Mouse (Mus musculus) bone marrow, adult 2 months (tissue): ENCODE measurements around the gene Olfr750. TPM values are rescaled to one million over a fixed set of nuclear protein-coding genes. Genes with fewer than 3 reads are reported as not detected.
A peak's percentile ranks its signal among the peaks of the same experiment; 100 is the strongest.
"Not testable (repeated sequence)": the region's sequence is repeated elsewhere in the genome, so short reads cannot be mapped to it uniquely, and the experiment has no call there.

Source experiments
- H3K27ac ChIP-seq: fragments of 200-500 bp; 2 replicates; pipeline ENCODE4 v1.5.1; 2012; ENCODE audit warnings: low read depth, mild to moderate bottlenecking, control low read depth, inconsistent platforms, low read length; ENCODE audit not compliant: control insufficient read depth, poor library complexity, insufficient read depth
- H3K4me1 ChIP-seq: fragments of 200-500 bp; 2 replicates; pipeline ENCODE4 v1.6.1; 2011; ENCODE audit warnings: low read length; ENCODE audit not compliant: control insufficient read depth, insufficient read depth
- H3K4me3 ChIP-seq: fragments of 200-500 bp; replicated peaks from 2 replicates; pipeline ENCODE3; 2011; ENCODE audit warnings: mild to moderate bottlenecking, low read depth, low read length, control low read depth; ENCODE audit not compliant: control insufficient read depth
- CTCF ChIP-seq: fragments of 200-500 bp; IDR thresholded peaks from 2 replicates; pipeline ENCODE4 v1.5.1; 2011; ENCODE audit warnings: low read length, control low read depth; ENCODE audit not compliant: control insufficient read depth, insufficient read depth
- POLR2A ChIP-seq: fragments of 200-500 bp; IDR thresholded peaks from 2 replicates; pipeline ENCODE4 v1.6.1; 2011; ENCODE audit warnings: low read depth, mild to moderate bottlenecking, control low read depth, low read length, borderline replicate concordance; ENCODE audit not compliant: control insufficient read depth
- WGBS: fragments of 180-500 bp; shearing (Covaris S2); methylation state at CpG from one replicate; pipeline ENCODE4 v1.1.7; 2018; 5-methylcytosine and 5-hydroxymethylcytosine counted together
- polyA plus RNA-seq: library from polyadenylated mRNA; stranded (reverse); fragments of >200 nt; gene quantifications from 2 replicates; pipeline ENCODE4 v1.2.4, GENCODE M21; 2011; ENCODE audit warnings: low replicate concordance; ENCODE audit not compliant: missing spikeins, insufficient read depth, insufficient read length

Gene Olfr750
- polyA plus RNA-seq, 1 experiment = not detected

- TF ChIP-seq CTCF = peak; percentile 50
- not testable (repeated sequence) for H3K27ac ChIP-seq, H3K4me1 ChIP-seq, H3K4me3 ChIP-seq
- 5% methylated on average over 1 of the region's 1 CpGs for WGBS
Observed at GRCm38 (mm10) chr14:51098300-51098699, 24.1 kb upstream of the Olfr750 start.

DNA sequence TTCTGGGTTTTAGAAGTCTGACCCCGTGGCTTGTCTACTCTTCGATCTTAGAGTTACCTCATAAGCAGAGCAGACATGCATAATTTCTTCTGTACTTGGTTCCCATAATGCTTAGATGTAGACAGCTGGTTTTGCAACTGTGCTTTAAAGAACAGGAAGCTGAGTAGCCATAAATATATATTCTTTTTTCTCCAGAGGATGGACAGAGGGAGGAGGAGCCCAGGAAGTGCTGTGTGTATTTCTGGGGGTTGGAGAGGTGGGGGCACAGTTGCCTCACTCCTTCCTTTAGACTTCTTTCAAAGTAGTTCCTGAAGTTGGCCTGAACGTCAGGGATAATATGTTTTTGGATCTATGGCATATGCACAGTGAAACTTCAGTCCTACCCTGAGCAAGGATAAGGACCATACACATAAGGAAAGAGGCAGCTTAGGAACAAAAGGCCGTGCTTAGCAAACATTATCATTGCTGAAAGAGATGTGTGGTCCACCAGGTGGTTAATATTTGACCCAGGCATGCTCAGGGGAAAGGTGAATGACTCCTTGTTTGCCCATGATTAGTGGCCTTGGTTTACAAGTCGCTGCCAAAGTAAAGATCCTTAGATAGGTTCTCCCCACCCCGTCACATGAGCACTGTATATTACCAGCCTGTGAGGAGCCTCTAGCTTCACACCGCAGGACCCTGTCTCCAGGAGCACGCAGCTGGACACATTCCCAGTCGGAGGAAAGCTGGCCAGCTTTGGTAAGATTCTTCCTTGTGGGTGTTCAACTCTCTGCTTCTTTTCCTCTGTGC lies 21.7 kb upstream of the Olfr750 start:
- no peak for TF ChIP-seq POLR2A
- Histone ChIP-seq H3K4me3 (no peak overlapping the region), H3K27ac (no peak overlapping the region), H3K4me1 (peaks cover 3% of the 10 kb centered on the region; the same call in 1 of the 2 replicates)
- 36% methylated on average over 9 of the region's 9 CpGs for WGBS

DNA sequence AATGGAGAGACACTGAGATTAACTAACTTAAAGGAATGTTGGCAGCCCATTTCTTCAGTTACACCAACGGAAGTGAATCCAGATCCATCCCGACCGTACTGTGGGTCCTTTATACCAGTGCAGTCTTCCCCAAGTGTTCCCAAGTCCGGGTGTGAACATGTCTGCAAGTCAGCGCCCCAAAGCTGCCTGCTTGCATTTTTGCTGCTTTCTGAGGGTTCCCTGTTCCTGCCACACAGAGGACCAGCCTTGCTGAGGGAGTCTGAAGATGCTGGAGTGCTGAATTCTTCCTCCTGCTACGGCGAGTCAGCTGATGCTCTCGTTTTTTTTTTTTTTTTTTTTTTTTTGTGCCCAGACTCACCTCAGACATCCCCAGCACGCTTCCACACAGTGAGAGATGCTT lies 20.7 kb upstream of the Olfr750 start:
- H3K4me1 ChIP-seq = peaks cover 3% of the 10 kb centered on the region; the same call in 1 of the 2 replicates
- WGBS = 66% methylated on average over 8 of the region's 9 CpGs
- H3K27ac ChIP-seq = no peak overlapping the region
- TF ChIP-seq POLR2A = no peak
- TF ChIP-seq CTCF = no peak
- no peak overlapping the region for H3K4me3 ChIP-seq

DNA sequence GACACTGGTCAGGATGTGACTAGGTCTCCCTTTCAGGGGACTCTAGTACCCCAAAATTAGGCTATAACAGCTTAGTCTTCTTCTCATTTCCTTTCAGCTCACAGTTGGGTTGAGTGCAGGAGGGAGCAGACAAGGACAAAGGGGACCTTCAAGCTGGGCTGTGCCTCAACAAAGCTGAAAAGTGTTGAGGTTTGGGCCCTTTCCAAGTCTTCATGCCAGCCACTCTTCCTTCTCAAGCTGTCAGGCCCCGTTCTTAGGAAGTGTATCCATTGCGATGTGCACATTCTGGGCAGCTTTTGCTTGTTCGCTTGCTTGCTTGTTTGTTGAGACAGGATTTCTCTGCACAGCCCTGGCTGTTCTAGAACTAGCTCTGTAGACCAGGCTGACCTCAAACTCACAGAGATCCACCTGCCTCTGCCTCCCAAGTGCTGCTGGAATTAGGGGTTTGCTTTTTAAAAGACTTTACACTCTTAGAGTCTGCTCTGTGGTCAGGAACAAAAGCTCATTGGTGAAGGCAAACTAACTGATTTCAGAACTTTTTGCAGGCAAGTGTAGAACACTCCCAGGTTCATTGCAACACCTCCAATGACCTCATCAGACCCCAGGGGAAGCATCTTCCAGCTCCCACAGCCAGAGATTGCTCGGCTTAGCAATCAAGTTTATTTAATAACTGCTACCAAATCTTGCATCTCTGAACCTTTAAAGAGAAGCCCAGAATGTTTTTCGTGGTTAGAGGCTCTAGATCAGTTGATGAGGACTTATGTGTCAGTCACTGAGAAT lies 20.1 kb upstream of the Olfr750 start:
- peaks cover 3% of the 10 kb centered on the region; the same call in 1 of the 2 replicates for H3K4me1 ChIP-seq
- 19% methylated on average over 5 of the region's 5 CpGs for WGBS
- H3K27ac ChIP-seq = peak overlapping the region; percentile 42; the same call in 1 of the 2 replicates
- TF ChIP-seq CTCF (no peak), POLR2A (no peak)
- no peak overlapping the region for H3K4me3 ChIP-seq

DNA sequence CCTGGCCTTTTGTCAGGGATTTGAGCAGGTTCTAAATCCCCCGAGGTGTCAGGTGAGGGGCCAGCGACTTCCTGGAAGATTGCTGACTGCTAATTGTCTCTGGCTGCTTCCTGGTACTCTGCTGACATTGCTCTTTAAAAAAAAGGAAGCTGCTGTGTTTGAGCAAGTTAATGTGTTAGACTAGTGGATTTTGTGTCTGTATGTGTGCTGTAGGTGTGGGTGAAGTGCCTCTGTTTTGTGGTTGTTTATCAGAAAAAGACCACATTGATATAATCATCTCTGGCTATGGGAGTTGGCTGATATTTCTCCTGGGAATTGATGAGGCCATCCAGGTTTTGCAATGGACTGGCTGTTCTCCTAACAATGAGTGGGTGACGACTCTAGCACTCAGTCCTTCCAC lies 19.3 kb upstream of the Olfr750 start:
- H3K4me1 ChIP-seq = peaks cover 3% of the 10 kb centered on the region; the same call in 1 of the 2 replicates
- WGBS = 11% methylated on average over 3 of the region's 3 CpGs
- H3K4me3 ChIP-seq = no peak overlapping the region
- TF ChIP-seq POLR2A = no peak
- TF ChIP-seq CTCF = no peak
- H3K27ac ChIP-seq = no peak overlapping the region

- no peak overlapping the region for H3K4me3 ChIP-seq
- no peak overlapping the region for H3K27ac ChIP-seq
- TF ChIP-seq POLR2A = no peak
- TF ChIP-seq CTCF = no peak
- H3K4me1 ChIP-seq = peaks cover 3% of the 10 kb centered on the region; the same call in 1 of the 2 replicates
- WGBS = 37% methylated on average over 8 of the region's 8 CpGs
Observed at GRCm38 (mm10) chr14:51092073-51092620, 17.9 kb upstream of the Olfr750 start.

DNA sequence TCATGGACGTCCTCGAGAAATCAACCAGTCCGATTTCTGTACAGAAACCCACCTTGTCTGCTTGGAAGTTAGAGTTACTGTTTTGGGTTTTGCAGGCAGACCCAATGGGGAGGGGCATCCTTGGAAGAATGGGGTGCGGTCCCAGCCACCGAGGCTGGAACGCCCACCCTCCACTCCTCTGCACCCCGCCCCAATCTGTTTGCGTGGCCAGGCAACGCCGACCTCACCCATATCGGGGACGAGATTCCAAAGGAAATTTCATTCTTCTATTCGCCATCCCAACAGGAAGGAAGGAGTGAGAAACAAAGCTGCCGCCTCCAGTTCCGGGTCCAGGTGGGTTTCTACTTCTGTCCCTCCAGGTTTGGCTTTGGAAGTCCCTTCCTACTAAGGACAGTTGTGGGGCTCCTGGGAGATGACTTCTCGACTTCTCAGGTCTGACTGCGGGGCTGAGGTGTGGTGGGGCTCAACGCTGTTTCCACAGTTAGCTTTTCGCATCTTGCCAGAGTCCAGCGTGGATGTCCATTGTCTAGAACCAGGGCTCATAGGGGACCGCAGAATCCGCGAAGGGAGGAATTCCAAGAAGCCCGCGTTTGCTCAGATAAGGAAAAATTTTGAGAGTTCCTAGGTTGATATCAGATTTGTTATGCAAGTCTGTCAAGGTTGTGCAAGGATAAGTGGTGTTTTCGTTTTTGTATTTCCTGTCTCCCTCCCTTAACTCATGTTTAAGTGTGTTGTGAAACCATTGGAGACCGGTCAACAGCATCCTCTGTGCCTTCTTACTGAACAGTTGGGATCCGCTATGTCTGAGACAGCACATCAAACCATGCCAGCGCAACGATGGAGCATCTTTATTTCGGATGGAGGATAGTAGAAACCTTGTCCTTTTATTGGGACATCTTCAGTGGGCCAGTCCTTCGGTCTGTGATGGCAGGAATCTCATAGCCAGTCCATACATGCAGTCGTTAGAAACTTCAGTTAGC lies 17.0 kb upstream of the Olfr750 start, which contains the start of the genes Rnase4 and Ang:
TSS of gene Rnase4 (plus strand) at position 157 of the 980 bp plus-strand sequence.
TSS of gene Ang (plus strand) at position 230 of the 980 bp plus-strand sequence.
- Histone ChIP-seq H3K4me3 (peak within 1 kb of the TSS; percentile 75), H3K27ac (peak within 1 kb of the TSS; percentile 92), H3K4me1 (peaks cover 3% of the 10 kb centered on the region; the same call in 1 of the 2 replicates)
- TF ChIP-seq POLR2A (0 out of 2 replicates have a peak, but pooled peaks have one; percentile 7), CTCF (no peak)
- WGBS = 12% methylated on average over 33 of the region's 33 CpGs
